Mouse (Mus musculus): ENCODE measurements around the gene Msmb.

- no peak for TF ChIP-seq CTCF (IDR thresholded peaks at IDR 0.05; ENCODE audit: borderline replicate concordance, insufficient read depth, low read depth, low read length)
- TF ChIP-seq POLR2A (IDR thresholded peaks at IDR 0.05; ENCODE audit: borderline replicate concordance, insufficient read depth, low read length): no peak
These were observed 33.5 kb downstream of the Msmb start for GRCm38 (mm10) chr14:32175310-32175709.

Data from cerebellum, adult 2 months (tissue).